28 mouse cellular contexts compared by ENCODE assay signal in the genomic region with DNA sequence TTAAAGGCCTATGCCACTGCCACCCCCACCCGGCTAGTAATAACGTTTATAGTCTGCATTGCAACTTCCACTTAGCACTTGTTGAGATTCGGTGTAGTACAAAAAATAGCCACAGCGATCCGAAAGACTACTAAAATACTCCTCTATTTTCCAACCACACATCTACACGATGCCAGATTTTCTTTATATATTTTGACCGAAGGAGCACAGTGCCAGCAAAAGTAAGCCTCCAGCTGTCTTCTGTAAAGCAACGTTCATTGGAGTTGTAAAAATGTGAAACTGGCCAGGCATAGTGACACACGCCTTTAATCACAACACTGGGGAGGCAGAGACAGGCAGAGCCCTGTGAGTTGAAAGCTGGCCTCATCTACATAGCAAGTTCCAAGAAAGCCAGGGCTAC. TPM values are rescaled to one million over a fixed set of nuclear protein-coding genes. Genes with fewer than 3 reads are reported as not detected.
DNase-seq lines count a peak whose midpoint lies in the region; ATAC-seq and TF ChIP-seq lines count a peak whose summit lies in the region.
"Had no signal": no experiment of that assay in that cellular context is flagged by ENCODE, and none has a peak within 500 bp of the region (broad histone marks: within the 10 kb centered on the region; RNA-seq: fewer than 3 reads in every experiment).

No protein-coding gene starts in this region.

- H3K27me3 ChIP-seq in heart, adult 2 months (ENCODE audit: control insufficient read depth, insufficient read depth, low read length) = no peaks in the 10 kb centered on the region
- peaks cover 9% of the 10 kb centered on the region for H3K27me3 ChIP-seq in lung, embryonic 14.5 days (ENCODE audit: insufficient read depth, low read length)
- H3K27me3 ChIP-seq: forebrain, embryonic 15.5 days had no signal

- H3K27ac ChIP-seq in heart, adult 2 months = no peak overlapping the region
- H3K27ac ChIP-seq in lung, embryonic 14.5 days (ENCODE audit: low read depth) = no peak overlapping the region
- H3K27ac ChIP-seq: embryonic facial prominence, embryonic 10.5 days; embryonic facial prominence, embryonic 12.5 days; forebrain, embryonic 13.5 days; forebrain, embryonic 15.5 days had no signal

- intact Hi-C loops in heart, adult 2 months (cut with DNase I) = loop anchor here (10.0 kb wide), 1 partner anchor 256 kb away; no protein-coding TSS in a partner anchor

- ATAC-seq in lung, embryonic 14.5 days (ENCODE audit: insufficient read depth) = no peak
- ATAC-seq: activated CD4-positive, CD25-positive, alpha-beta regulatory T cell, adult 4 months; CD4-positive, CD25-positive, alpha-beta regulatory T cell, adult 4 months; forebrain, embryonic 13.5 days; forebrain, embryonic 15.5 days; forebrain, postnatal 0 days; Patski had no signal

- TF ChIP-seq CTCF in heart, adult 2 months (IDR thresholded peaks at IDR 0.05) = no peak
- TF ChIP-seq CTCF in lung, embryonic 14.5 days (IDR thresholded peaks at IDR 0.05; ENCODE audit: low read depth) = no peak

- no peaks in the 10 kb centered on the region for H3K36me3 ChIP-seq in heart, adult 2 months (ENCODE audit: control insufficient read depth, insufficient read depth, low read length)
- no peaks in the 10 kb centered on the region for H3K36me3 ChIP-seq in lung, embryonic 14.5 days (ENCODE audit: insufficient read depth)
- H3K36me3 ChIP-seq: embryonic facial prominence, embryonic 10.5 days; embryonic facial prominence, embryonic 12.5 days; forebrain, embryonic 15.5 days; G1E had no signal

- no peak overlapping the region for H3K9ac ChIP-seq in heart, adult 2 months (ENCODE audit: low read depth, low read length)
- H3K9ac ChIP-seq in lung, embryonic 14.5 days = no peak overlapping the region
- H3K9ac ChIP-seq: embryonic facial prominence, embryonic 12.5 days; forebrain, embryonic 13.5 days; forebrain, embryonic 15.5 days; forebrain, postnatal 0 days had no signal

- no peak for TF ChIP-seq POLR2A in heart, adult 2 months (IDR thresholded peaks at IDR 0.05; ENCODE audit: insufficient read depth, low read depth, low read length)

- H3K79me2 ChIP-seq in heart, adult 2 months (replicated peaks; ENCODE audit: control insufficient read depth, insufficient read depth, low read length) = no peaks in the 10 kb centered on the region

- no peak for TF ChIP-seq EP300 in heart, adult 2 months (IDR thresholded peaks at IDR 0.05; ENCODE audit: insufficient read depth, low read depth, low read length)

- no peak overlapping the region for H3K4me3 ChIP-seq in heart, adult 2 months
- H3K4me3 ChIP-seq in lung, embryonic 14.5 days (ENCODE audit: low read depth, low read length) = no peak overlapping the region
- H3K4me3 ChIP-seq: embryonic facial prominence, embryonic 10.5 days; embryonic facial prominence, embryonic 12.5 days; forebrain, embryonic 13.5 days; forebrain, embryonic 15.5 days had no signal

- peak; percentile 1 for DNase-seq in adrenal gland, adult 2 months
- no peak for DNase-seq in adrenal gland, postnatal 36 days
- DNase-seq in heart, adult 11 months = peak; percentile 43
- no peak for DNase-seq in heart, adult 2 months
- peak; percentile 17 for DNase-seq in lung, embryonic 14.5 days
- DNase-seq in lung, postnatal 25 days (ENCODE audit: low spot score) = no peak
- DNase-seq in right cerebral cortex, postnatal 10 days (ENCODE audit: low spot score in 2 of 2) = peak; percentile 33 to 77
- DNase-seq in right cerebral cortex, adult 18-20 months = no peak
- DNase-seq: adrenal gland, adult 8-10 months; adrenal gland, postnatal 14 days; B cell, adult 2 months; cerebellum, adult 11-12 months; cerebellum, adult 9-10 months; cerebellum, postnatal 25 days; forebrain, postnatal 0 days had no signal

- H3K4me1 ChIP-seq in heart, adult 2 months (ENCODE audit: control insufficient read depth, insufficient read depth, low read length) = peaks cover 4% of the 10 kb centered on the region
- no peaks in the 10 kb centered on the region for H3K4me1 ChIP-seq in lung, embryonic 14.5 days (ENCODE audit: insufficient read depth)

- no peaks in the 10 kb centered on the region for H3K9me3 ChIP-seq in lung, embryonic 14.5 days (ENCODE audit: low read depth, low read length)
- H3K9me3 ChIP-seq: embryonic facial prominence, embryonic 10.5 days; embryonic facial prominence, embryonic 12.5 days; forebrain, embryonic 13.5 days; forebrain, embryonic 15.5 days; G1E had no signal

- WGBS in heart, adult 2 months = 55% methylated on average over 9 of the region's 9 CpGs
- WGBS in lung, embryonic 14.5 days = 51% methylated on average over 9 of the region's 9 CpGs

- no peak overlapping the region for H3K4me2 ChIP-seq in lung, embryonic 14.5 days
- H3K4me2 ChIP-seq: embryonic facial prominence, embryonic 12.5 days; forebrain, embryonic 13.5 days; forebrain, embryonic 15.5 days had no signal

RNA-seq across cellular contexts. Expression of gene Inafm2, which starts 4.4 kb away (rescaled TPM):
- 10 to 100 TPM; 30.0 to 45.0 TPM for total RNA-seq in adrenal gland, adult 2 months (2021)
- polyA plus RNA-seq in adrenal gland, adult 2 months (2012; rRNA removed) = 22.1 and 31.3 TPM in 2 replicates
- total RNA-seq in adrenal gland, postnatal 36 days (2021) = 10 to 100 TPM; 35.5 to 40.5 TPM
- total RNA-seq in heart, adult 2 months (2021) = 10 to 100 TPM; 31.8 to 34.9 TPM
- 8.8 and 16.3 TPM in 2 replicates for polyA plus RNA-seq in heart, adult 2 months (2012; rRNA removed)
- polyA plus RNA-seq in lung, embryonic 14.5 days (2014; fragmentation: Nextera tagmentation; extraction: Ambion mirVana) = 24.3 and 25.0 TPM in 2 replicates

RNA-seq across cellular contexts. Expression of gene Plcb2, which starts 12.9 kb away (rescaled TPM):
- 1 to 10 TPM; 1.6 to 2.4 TPM for total RNA-seq in adrenal gland, adult 2 months (2021)
- 0.97 and 1.4 TPM in 2 replicates for polyA plus RNA-seq in adrenal gland, adult 2 months (2012; rRNA removed)
- total RNA-seq in adrenal gland, postnatal 36 days (2021) = 1 to 10 TPM; 1.4 to 1.7 TPM
- total RNA-seq in heart, adult 2 months (2021) = 1 to 10 TPM; 2.5 to 2.6 TPM
- polyA plus RNA-seq in heart, adult 2 months (2012; rRNA removed) = 2.4 and 2.7 TPM in 2 replicates
- polyA plus RNA-seq in lung, embryonic 14.5 days (2014; fragmentation: Nextera tagmentation; extraction: Ambion mirVana) = 1.3 and 1.5 TPM in 2 replicates

RNA-seq across cellular contexts. Expression of gene Ccdc9b, which starts 21.3 kb away (rescaled TPM):
- 10 to 100 TPM in 1 of 2 experiments, 1 to 10 TPM in 1; 3.3 to 13.9 TPM for total RNA-seq in adrenal gland, adult 2 months (2021)
- 4.0 and 5.3 TPM in 2 replicates for polyA plus RNA-seq in adrenal gland, adult 2 months (2012; rRNA removed)
- total RNA-seq in adrenal gland, postnatal 36 days (2021) = 1 to 10 TPM; 4.8 to 5.6 TPM
- total RNA-seq in heart, adult 2 months (2021) = 10 to 100 TPM; 24.3 to 26.4 TPM
- 15.1 and 21.7 TPM in 2 replicates for polyA plus RNA-seq in heart, adult 2 months (2012; rRNA removed)
- 0.50 and 0.55 TPM in 2 replicates for polyA plus RNA-seq in lung, embryonic 14.5 days (2014; fragmentation: Nextera tagmentation; extraction: Ambion mirVana)
- total RNA-seq: CH12.LX had no signal
- polyA plus RNA-seq: activated CD4-positive, CD25-positive, alpha-beta regulatory T cell, adult 4 months; CD4-positive, CD25-positive, alpha-beta regulatory T cell, adult 4 months; G1E had no signal

RNA-seq across cellular contexts. Expression of gene Phgr1, which starts 31.4 kb away (rescaled TPM):
- not detected for total RNA-seq in adrenal gland, adult 2 months (2021)
- 0.83 TPM in 1 of 2 replicates, not detected in the other for polyA plus RNA-seq in adrenal gland, adult 2 months (2012; rRNA removed)
- total RNA-seq in adrenal gland, postnatal 36 days (2021) = not detected
- total RNA-seq in heart, adult 2 months (2021) = not detected
- polyA plus RNA-seq in heart, adult 2 months (2012; rRNA removed) = not detected in 2 replicates
- polyA plus RNA-seq in lung, embryonic 14.5 days (2014; fragmentation: Nextera tagmentation; extraction: Ambion mirVana) = not detected in 2 replicates
- total RNA-seq: adrenal gland, adult 8-10 months; adrenal gland, postnatal 14 days; adrenal gland, postnatal 4 days; CH12.LX; forebrain, postnatal 0 days; G1E had no signal
- polyA plus RNA-seq: activated CD4-positive, CD25-positive, alpha-beta regulatory T cell, adult 4 months; CD4-positive, CD25-positive, alpha-beta regulatory T cell, adult 4 months; cerebellum, adult 2 months; cortical plate, adult 2 months; embryonic facial prominence, embryonic 10.5 days; embryonic facial prominence, embryonic 12.5 days; forebrain, embryonic 11.5 days; forebrain, embryonic 13.5 days; forebrain, embryonic 15.5 days; forebrain, postnatal 0 days; G1E; Patski had no signal

RNA-seq across cellular contexts. Expression of gene Ankrd63, which starts 37.4 kb away (rescaled TPM):
- total RNA-seq in adrenal gland, adult 2 months (2021) = under 1 TPM; 0.14 to 0.35 TPM
- 0.26 and 0.29 TPM in 2 replicates for polyA plus RNA-seq in adrenal gland, adult 2 months (2012; rRNA removed)
- under 1 TPM; 0.10 to 0.30 TPM for total RNA-seq in adrenal gland, postnatal 36 days (2021)
- total RNA-seq in heart, adult 2 months (2021) = 1 to 10 TPM; 1.3 to 2.5 TPM
- 1.1 and 3.5 TPM in 2 replicates for polyA plus RNA-seq in heart, adult 2 months (2012; rRNA removed)
- polyA plus RNA-seq in lung, embryonic 14.5 days (2014; fragmentation: Nextera tagmentation; extraction: Ambion mirVana) = not detected in 2 replicates
- total RNA-seq: CH12.LX had no signal
- polyA plus RNA-seq: activated CD4-positive, CD25-positive, alpha-beta regulatory T cell, adult 4 months; CD4-positive, CD25-positive, alpha-beta regulatory T cell, adult 4 months; embryonic facial prominence, embryonic 10.5 days; embryonic facial prominence, embryonic 12.5 days; forebrain, embryonic 11.5 days; G1E had no signal

Comparison
In these comparisons a context has a peak if more than half of its experiments do, and no peak if none do; other contexts are left out.
1. DNase-seq: peak in adrenal gland, adult 2 months (single experiment), heart, adult 11 months (single experiment), lung, embryonic 14.5 days (single experiment) and right cerebral cortex, postnatal 10 days (2 of 2); none in adrenal gland, postnatal 36 days (0 of 2), heart, adult 2 months (0 of 2), lung, postnatal 25 days (single experiment) and right cerebral cortex, adult 18-20 months (single experiment).